Mouse (Mus musculus) E14TG2a.4 (cell line): Measurements from ENCODE around the gene Cox11.

Source experiments
- CTCF ChIP-seq: conservative IDR thresholded peaks from 2 replicates; pipeline ENCODE4 v1.5.1; 2014; ENCODE audit warnings: low read length
- NANOG ChIP-seq: IDR thresholded peaks from 2 replicates; pipeline ENCODE4 v1.6.1; 2014; ENCODE audit warnings: borderline replicate concordance, low read length, mixed read lengths
- POU5F1 ChIP-seq: IDR thresholded peaks from 2 replicates; pipeline ENCODE4 v1.6.1; 2014; ENCODE audit warnings: low read length, borderline replicate concordance

- no peak for TF ChIP-seq CTCF
- TF ChIP-seq POU5F1: no peak
- no peak for TF ChIP-seq NANOG
Measured at GRCm38 (mm10) chr11:90634661-90635060, 3.3 kb upstream of the Cox11 start.
